Mouse (Mus musculus) CH12.LX (cell line): ENCODE results near the gene Obox8. TPM values are rescaled to one million over a fixed set of nuclear protein-coding genes. Genes with fewer than 3 reads are reported as not detected.

Source experiments
- DNase-seq: peaks from one replicate; pipeline ENCODE4 v3.0.0-alpha.2; 2013; ENCODE audit errors: extremely low read depth
- H3K27ac ChIP-seq: 2 replicates; pipeline ENCODE4 v1.5.1; 2012; ENCODE audit warnings: low read depth, mild to moderate bottlenecking, control low read depth, moderate library complexity; ENCODE audit not compliant: insufficient read depth
- H3K27me3 ChIP-seq: replicated peaks from 2 replicates; pipeline ENCODE3; 2012; ENCODE audit warnings: inconsistent platforms
- H3K36me3 ChIP-seq, 2 experiments: replicated peaks in 1 of 2; 2 replicates each; pipeline versions ENCODE3 to v1.6.1; 2012; ENCODE audit warnings: inconsistent platforms in 1 of 2, low read length in 1 of 2, mild to moderate bottlenecking in 1 of 2, mixed read lengths in 1 of 2, moderate library complexity in 1 of 2; ENCODE audit not compliant: control insufficient read depth in 1 of 2, insufficient read depth in 1 of 2
- H3K4me1 ChIP-seq, 2 experiments: 2 replicates each; pipeline ENCODE4 v1.6.1; 2012; ENCODE audit warnings: inconsistent platforms in 1 of 2, moderate library complexity in 1 of 2; ENCODE audit not compliant: insufficient read depth in 2 of 2, control insufficient read depth in 1 of 2
- H3K4me2 ChIP-seq: 2 replicates; pipeline ENCODE4 v1.6.1; 2012; ENCODE audit warnings: low read depth, mild to moderate bottlenecking, control low read depth; ENCODE audit not compliant: poor library complexity, insufficient read depth, severe bottlenecking
- H3K4me3 ChIP-seq, 3 experiments: fragments of 150-350 bp in 1 of 3; sonication (generic) in 1 of 3; replicated peaks in 1 of 3; 2 replicates each; pipeline versions ENCODE3 to v1.5.1; 2011 to 2012; ENCODE audit warnings: low read depth in 2 of 3, low read length in 2 of 3, mild to moderate bottlenecking in 2 of 3, moderate library complexity in 2 of 3, control low read depth in 1 of 3, improper control_type of control experiment in 1 of 3, inconsistent platforms in 1 of 3, mixed read lengths in 1 of 3; ENCODE audit not compliant: poor library complexity in 1 of 3
- H3K79me2 ChIP-seq: replicated peaks from 2 replicates; pipeline ENCODE4 v1.6.1; 2012; ENCODE audit warnings: mild to moderate bottlenecking, moderate library complexity; ENCODE audit not compliant: control insufficient read depth, poor library complexity, insufficient read depth, severe bottlenecking; ENCODE audit errors: extremely low read depth
- H3K9ac ChIP-seq: 2 replicates; pipeline ENCODE4 v1.6.1; 2012; ENCODE audit warnings: low read depth, mild to moderate bottlenecking, control low read depth, moderate library complexity; ENCODE audit not compliant: insufficient read depth
- H3K9me3 ChIP-seq: replicated peaks from 2 replicates; pipeline ENCODE3; 2012; ENCODE audit warnings: low read length, inconsistent platforms, mixed read lengths
- CHD2 ChIP-seq: IDR thresholded peaks from 2 replicates; pipeline ENCODE4 v1.6.1; 2011; ENCODE audit warnings: low read length, improper control_type of control experiment
- IRF4 ChIP-seq: IDR thresholded peaks from 2 replicates; pipeline ENCODE4 v1.6.1; 2014; ENCODE audit warnings: low read depth, mild to moderate bottlenecking, inconsistent platforms, low read length, improper control_type of control experiment
- MEF2A ChIP-seq: IDR thresholded peaks from 2 replicates; pipeline ENCODE4 v1.6.1; 2014; ENCODE audit warnings: low read depth, mild to moderate bottlenecking, inconsistent platforms, low read length, improper control_type of control experiment, borderline replicate concordance
- POLR2A ChIP-seq: IDR thresholded peaks from 2 replicates; pipeline ENCODE4 v1.6.1; 2011; ENCODE audit warnings: low read depth, mild to moderate bottlenecking, improper control_type of control experiment, low read length
- POLR2AphosphoS2 ChIP-seq: IDR thresholded peaks from 2 replicates; pipeline ENCODE4 v1.6.1; 2011; ENCODE audit warnings: low read depth, low read length, improper control_type of control experiment
- RCOR1 ChIP-seq: conservative IDR thresholded peaks from 2 replicates; pipeline ENCODE4 v1.6.1; 2012; ENCODE audit warnings: low read depth, mild to moderate bottlenecking, inconsistent platforms, low read length, improper control_type of control experiment
- USF2 ChIP-seq: conservative IDR thresholded peaks from 2 replicates; pipeline ENCODE4 v1.6.1; 2011; ENCODE audit warnings: low read depth, low read length, improper control_type of control experiment
- ZNF384 ChIP-seq: IDR thresholded peaks from 2 replicates; pipeline ENCODE4 v1.6.1; 2012; ENCODE audit warnings: low read depth, low read length, improper control_type of control experiment, inconsistent platforms
- dilution Hi-C: fragments of 300-500 bp; cut with MboI; formaldehyde crosslinking; loops from 2 replicates; pipeline ENCODE4 v1.14.3; 2020; ENCODE audit warnings: low sequenced_read_pairs; ENCODE audit not compliant: extremely low pct_unique_long_range_greater_than_20kb, extremely low pct_ligation_motif_present
- in situ Hi-C: fragments of 300-500 bp; cut with MboI; formaldehyde crosslinking; loops from 3 replicates; pipeline ENCODE4 v1.14.3; 2019; ENCODE audit warnings: low sequenced_read_pairs, low pct_ligation_motif_present, low pct_unique_long_range_greater_than_20kb, mixed read lengths
- polyA plus RNA-seq: library from polyadenylated mRNA; unstranded; fragments of >175 nt; gene quantifications from 2 replicates; pipeline ENCODE4 v1.2.1, GENCODE M21; 2012; ENCODE audit warnings: low read depth; ENCODE audit not compliant: insufficient read length
- total RNA-seq, 2 experiments: library from RNA; depleted of rRNA; stranded (reverse); fragments of 300-350 nt in 1 of 2; fragments of >200 nt in 1 of 2; gene quantifications; 2 replicates each; pipeline ENCODE4 v1.2.3; 2012 to 2014

Gene Obox8
- total and polyA plus RNA-seq, 3 experiments: not detected

DNA sequence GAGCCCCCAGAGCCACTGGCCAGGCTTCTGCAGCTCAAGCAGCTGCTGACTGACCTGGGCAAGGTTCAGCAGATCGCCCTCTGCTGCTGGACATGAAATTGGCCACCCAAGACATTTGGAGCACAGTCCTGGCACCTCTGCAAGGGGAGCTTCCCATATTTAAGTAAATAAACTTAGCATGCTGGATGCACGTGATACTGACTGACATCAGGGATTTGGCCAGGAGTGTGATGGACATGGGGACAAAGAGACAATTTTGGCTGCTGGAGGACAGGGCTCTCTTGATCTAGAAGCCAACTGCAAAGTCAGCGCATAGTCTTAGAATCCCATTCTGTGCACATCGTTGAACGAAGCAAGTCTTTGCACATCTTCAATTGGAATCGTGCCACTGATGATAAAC, 25.8 kb downstream of the Obox8 start:
- H3K4me2 ChIP-seq: no peak overlapping the region
- H3K79me2 ChIP-seq: no peaks in the 10 kb centered on the region
- no peaks in the 10 kb centered on the region for H3K27me3 ChIP-seq
- no peak overlapping the region for H3K4me3 ChIP-seq
- in situ Hi-C loops (loop anchor here (25.0 kb wide), 1 partner anchor 1245 kb away; the partner anchor contains the start of gene Mzf1), dilution Hi-C loops (no loop called here)
- H3K4me1 ChIP-seq: no peaks in the 10 kb centered on the region
- TF ChIP-seq USF2 (no peak), POLR2A (no peak), MEF2A (no peak), CHD2 (no peak), ZNF384 (no peak), IRF4 (no peak), RCOR1 (no peak), POLR2AphosphoS2 (no peak)
- no peaks in the 10 kb centered on the region for H3K36me3 ChIP-seq
- peaks cover 24% of the 10 kb centered on the region for H3K9me3 ChIP-seq
- no peak for DNase-seq
- no peak overlapping the region for H3K9ac ChIP-seq
- H3K27ac ChIP-seq: no peak overlapping the region

Other genes starting within 250 kb of the Obox8 start
- not detected in 2 replicates for gene Sult2a3, start 210.5 kb downstream of the Obox8 start, total RNA-seq (2012; rRNA removed)
- gene Sult2a3, start 210.5 kb downstream of the Obox8 start, total RNA-seq (2014; rRNA removed): not detected in 2 replicates
- gene Sult2a3, start 210.5 kb downstream of the Obox8 start, polyA plus RNA-seq: not detected in 2 replicates
- gene Sult2a6, start 78.7 kb downstream of the Obox8 start, total RNA-seq (2012; rRNA removed): not detected in 2 replicates
- not detected in 2 replicates for gene Sult2a6, start 78.7 kb downstream of the Obox8 start, total RNA-seq (2014; rRNA removed)
- not detected in 2 replicates for gene Sult2a6, start 78.7 kb downstream of the Obox8 start, polyA plus RNA-seq
- not detected in 2 replicates for gene Sult2a8, start 113.2 kb upstream of the Obox8 start, total RNA-seq (2012; rRNA removed)
- not detected in 2 replicates for gene Sult2a8, start 113.2 kb upstream of the Obox8 start, total RNA-seq (2014; rRNA removed)
- gene Sult2a8, start 113.2 kb upstream of the Obox8 start, polyA plus RNA-seq: not detected in 2 replicates
- not detected in 2 replicates for gene Sult2a7, start 160.7 kb upstream of the Obox8 start, total RNA-seq (2012; rRNA removed)
- not detected in 2 replicates for gene Sult2a7, start 160.7 kb upstream of the Obox8 start, total RNA-seq (2014; rRNA removed)
- gene Sult2a7, start 160.7 kb upstream of the Obox8 start, polyA plus RNA-seq: not detected in 2 replicates
- not detected in 2 replicates for gene Vmn1r90, start 229.9 kb upstream of the Obox8 start, total RNA-seq (2012; rRNA removed)
- not detected in 2 replicates for gene Vmn1r90, start 229.9 kb upstream of the Obox8 start, total RNA-seq (2014; rRNA removed)
- not detected in 2 replicates for gene Vmn1r90, start 229.9 kb upstream of the Obox8 start, polyA plus RNA-seq